Mouse (Mus musculus): ENCODE measurements at regions not wholly inside any gene's neighbourhood (a gene's known extent, or its start where the extent isn't known, plus 50 kb on each side); places are given as distances from the start of the nearest gene placed in this dataset.

- TF ChIP-seq CTCF (conservative IDR thresholded peaks at IDR 0.05; ENCODE audit: low read length) (no peak), NANOG (IDR thresholded peaks at IDR 0.05; ENCODE audit: borderline replicate concordance, low read length) (no peak), POU5F1 (IDR thresholded peaks at IDR 0.05; ENCODE audit: borderline replicate concordance, low read length) (no peak)
Measured at GRCm38 (mm10) chr17:45279811-45280205, 153.7 kb downstream of the Cdc5l start.
